Mouse (Mus musculus): ENCODE results near the gene Cherp.

Gene Cherp

GRCm38 (mm10) chr8:72474826-72475546 is at the start of gene Cherp:
Gene Cherp, minus strand, starts transcription at chr8:72475226.
- DNase-seq (ENCODE audit: low spot score), result peak; percentile 99

GRCm38 (mm10) chr8:72521888-72522287 is 46.9 kb upstream of the Cherp start:
- DNase-seq (ENCODE audit: low spot score), result no peak

GRCm38 (mm10) chr8:72517421-72517988 is 42.5 kb upstream of the Cherp start:
- no peak for DNase-seq (ENCODE audit: low spot score)

- DNase-seq (ENCODE audit: low spot score), result no peak
These were observed 38.1 kb upstream of the Cherp start for GRCm38 (mm10) chr8:72513158-72513557.

GRCm38 (mm10) chr8:72512648-72513047 is 37.6 kb upstream of the Cherp start:
- no peak for DNase-seq (ENCODE audit: low spot score)

- no peak for DNase-seq (ENCODE audit: low spot score)
These were observed 32.5 kb upstream of the Cherp start for GRCm38 (mm10) chr8:72507505-72507904.

GRCm38 (mm10) chr8:72504637-72505314 is 29.8 kb upstream of the Cherp start:
- DNase-seq (ENCODE audit: low spot score), result no peak

GRCm38 (mm10) chr8:72504137-72504536 is 29.1 kb upstream of the Cherp start:
- no peak for DNase-seq (ENCODE audit: low spot score)

- DNase-seq (ENCODE audit: low spot score), result no peak
These were observed 25.5 kb upstream of the Cherp start for GRCm38 (mm10) chr8:72500521-72500931.

GRCm38 (mm10) chr8:72499521-72500284 is 24.7 kb upstream of the Cherp start:
- no peak for DNase-seq (ENCODE audit: low spot score)

- no peak for DNase-seq (ENCODE audit: low spot score)
These were observed 23.5 kb upstream of the Cherp start for GRCm38 (mm10) chr8:72498527-72498926.

GRCm38 (mm10) chr8:72497911-72498310 is 22.9 kb upstream of the Cherp start:
- no peak for DNase-seq (ENCODE audit: low spot score)

GRCm38 (mm10) chr8:72496217-72496616 is 21.2 kb upstream of the Cherp start:
- DNase-seq (ENCODE audit: low spot score), result no peak

GRCm38 (mm10) chr8:72495411-72496111 is 20.5 kb upstream of the Cherp start:
- DNase-seq (ENCODE audit: low spot score), result no peak

- DNase-seq (ENCODE audit: low spot score), result no peak
These were observed 18.4 kb upstream of the Cherp start for GRCm38 (mm10) chr8:72493381-72493780.

- peak; percentile 99 for DNase-seq (ENCODE audit: low spot score)
These were observed 17.6 kb upstream of the Cherp start for GRCm38 (mm10) chr8:72492622-72493081.

GRCm38 (mm10) chr8:72491680-72492621 is 16.9 kb upstream of the Cherp start, which contains the start of gene Slc35e1:
Gene Slc35e1, minus strand, starts transcription at chr8:72492614.
- DNase-seq (ENCODE audit: low spot score), result peak; percentile 64

- no peak for DNase-seq (ENCODE audit: low spot score)
These were observed 16.0 kb upstream of the Cherp start for GRCm38 (mm10) chr8:72491017-72491416.

GRCm38 (mm10) chr8:72487014-72487413 is 12.0 kb upstream of the Cherp start:
- DNase-seq (ENCODE audit: low spot score), result no peak

- DNase-seq (ENCODE audit: low spot score), result no peak
These were observed 10.6 kb upstream of the Cherp start for GRCm38 (mm10) chr8:72485456-72486199.
